Mouse (Mus musculus) heart, postnatal 10 days (tissue): ENCODE results near the gene Slit2. TPM values are rescaled to one million over a fixed set of nuclear protein-coding genes. Genes with fewer than 3 reads are reported as not detected.

Experiments used
- DNase-seq, 2 experiments: peaks; one replicate each; pipeline ENCODE4 v3.0.0; 2021
- intact Hi-C: fragments of 180-260 bp; cut with DNase I; formaldehyde crosslinking; loops from one replicate; pipeline ENCODE4 v1.15.1; 2025
- total RNA-seq, 2 experiments: library from RNA; stranded (reverse); gene quantifications; 2 replicates each; pipeline ENCODE4 v1.2.3; 2021

Gene Slit2
- total RNA-seq, 2 experiments from 2014 or later: 8.9 to 9.4 TPM

DNA sequence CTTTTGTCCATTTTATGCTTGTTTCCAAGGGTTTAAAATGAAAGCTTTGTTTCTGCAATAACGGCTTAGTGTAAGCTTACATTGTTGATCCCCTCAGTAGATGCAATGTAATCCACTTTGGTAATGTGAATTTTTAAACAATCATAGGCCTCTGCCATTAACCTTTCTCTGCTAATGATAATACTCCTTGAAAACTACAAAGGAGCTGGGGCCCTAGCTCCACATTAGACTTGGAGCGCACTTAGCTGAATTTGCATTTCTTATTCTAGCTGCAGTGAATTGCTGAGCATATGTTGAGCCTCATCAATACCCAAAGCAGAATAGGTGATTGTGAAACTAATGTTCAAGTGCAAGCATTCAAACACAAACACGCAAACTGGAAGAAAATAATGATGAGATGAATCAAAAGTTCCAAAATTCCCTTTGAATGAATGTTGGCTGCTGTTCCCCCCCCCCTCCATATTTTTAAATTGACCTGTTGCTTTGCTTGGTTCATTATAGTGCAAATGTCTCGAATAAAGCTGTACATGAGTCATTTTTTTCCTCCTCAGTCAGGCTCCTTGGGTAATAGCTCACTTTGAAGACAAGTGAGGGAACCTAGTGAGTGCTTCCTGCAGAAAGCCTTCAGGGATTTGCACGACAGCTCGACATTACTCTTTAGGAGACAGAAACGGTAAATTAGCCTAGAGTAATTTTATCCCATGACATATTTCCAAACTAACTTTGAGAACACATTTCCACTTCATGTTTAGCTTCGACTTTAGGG lies 66.2 kb downstream of the Slit2 start:
- intact Hi-C loops: no loop called here
- no peak for DNase-seq

- intact Hi-C loops: no loop called here
- DNase-seq: no peak
Measured at GRCm38 (mm10) chr5:48050637-48051314, 67.8 kb downstream of the Slit2 start.

DNA sequence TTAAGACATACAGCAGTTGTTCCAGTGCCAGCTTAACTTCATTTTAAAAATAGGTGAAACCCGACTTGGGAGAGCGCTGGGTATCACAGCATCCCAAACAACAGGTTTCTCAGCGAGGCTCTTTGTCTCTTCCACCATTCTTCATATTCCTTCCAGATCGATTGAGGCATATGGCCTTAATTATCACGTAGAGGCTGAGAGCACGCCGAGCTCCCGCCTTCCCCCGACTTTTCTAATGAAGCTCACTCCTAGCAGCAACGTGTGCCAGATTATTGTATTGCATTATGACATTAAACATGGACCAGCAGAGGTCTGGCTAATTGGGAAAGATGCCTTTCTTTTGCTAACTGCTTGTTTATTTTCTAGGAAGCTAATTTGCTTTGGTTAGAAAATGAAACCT lies 75.7 kb downstream of the Slit2 start:
- no peak for DNase-seq
- intact Hi-C loops: no loop called here

DNA sequence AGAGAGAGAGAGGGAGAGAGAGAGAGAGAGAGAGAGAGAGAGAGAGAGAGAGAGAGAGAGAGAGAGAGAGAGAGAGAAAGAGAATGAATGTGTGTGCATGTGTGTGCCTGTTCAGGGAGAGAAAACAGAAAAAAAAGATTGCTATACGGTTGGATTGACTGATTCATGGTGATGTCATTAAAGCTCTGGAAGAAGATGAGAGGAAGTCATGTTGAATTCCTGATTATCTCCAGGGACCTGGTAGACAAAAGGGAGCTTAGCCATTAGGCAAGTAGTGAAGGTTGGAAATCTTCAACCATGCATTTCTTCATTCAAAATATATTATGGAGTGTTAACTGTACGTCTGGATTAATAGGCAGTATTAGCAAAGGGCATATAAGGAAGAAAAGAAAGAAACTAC lies 77.8 kb downstream of the Slit2 start:
- intact Hi-C loops: no loop called here
- no peak for DNase-seq

DNA sequence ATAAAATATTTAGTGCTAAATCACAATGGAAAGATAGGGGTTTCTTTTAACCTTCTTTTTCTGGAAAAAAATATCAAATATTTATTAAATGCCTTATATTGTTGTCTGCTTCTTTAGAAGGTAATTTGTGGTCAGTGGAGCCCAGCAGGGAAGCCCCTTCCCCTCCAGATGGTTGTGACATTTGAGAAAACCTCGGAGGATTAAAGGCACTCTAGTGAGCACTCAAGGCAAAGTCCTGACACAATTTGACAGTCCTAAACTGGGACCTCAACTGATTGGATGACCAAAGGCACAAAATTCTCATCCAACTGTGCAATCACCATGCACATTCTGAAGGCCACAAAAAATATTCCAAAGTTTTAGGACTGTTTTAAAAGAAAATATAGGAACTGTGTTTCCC lies 95.8 kb downstream of the Slit2 start:
- intact Hi-C loops: no loop called here
- DNase-seq: no peak

DNA sequence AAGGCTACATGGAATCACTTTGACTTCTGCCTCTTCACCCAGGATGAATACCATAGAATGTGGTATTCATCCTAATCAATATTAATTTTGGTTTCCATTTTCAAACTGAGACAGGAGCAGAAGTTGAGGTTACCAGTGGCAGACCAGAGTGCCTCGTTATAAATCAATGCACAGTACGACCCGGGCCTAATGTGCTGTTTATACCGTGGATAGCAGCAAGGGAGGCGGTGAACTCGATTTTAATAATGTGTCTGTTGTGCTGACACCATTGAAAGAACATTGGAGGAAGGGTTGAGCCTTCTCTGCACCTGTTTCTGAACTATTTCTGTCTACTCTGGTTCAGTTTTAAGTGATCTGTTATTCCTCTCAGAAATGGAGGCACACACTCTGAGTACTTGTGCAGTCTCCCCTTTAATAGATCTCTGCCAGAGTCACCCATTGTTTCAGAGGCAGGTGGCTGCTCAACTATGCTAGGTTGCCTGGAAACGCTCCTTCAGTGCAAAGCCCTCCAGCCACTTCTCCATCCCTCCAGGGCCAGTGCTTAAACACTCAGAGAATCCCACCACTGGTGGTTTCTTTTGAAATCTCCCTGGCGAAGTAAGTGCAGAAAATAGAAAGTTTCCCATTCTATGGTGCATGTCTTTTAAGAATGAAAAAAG lies 98.4 kb downstream of the Slit2 start:
- no peak for DNase-seq
- intact Hi-C loops: no loop called here

DNA sequence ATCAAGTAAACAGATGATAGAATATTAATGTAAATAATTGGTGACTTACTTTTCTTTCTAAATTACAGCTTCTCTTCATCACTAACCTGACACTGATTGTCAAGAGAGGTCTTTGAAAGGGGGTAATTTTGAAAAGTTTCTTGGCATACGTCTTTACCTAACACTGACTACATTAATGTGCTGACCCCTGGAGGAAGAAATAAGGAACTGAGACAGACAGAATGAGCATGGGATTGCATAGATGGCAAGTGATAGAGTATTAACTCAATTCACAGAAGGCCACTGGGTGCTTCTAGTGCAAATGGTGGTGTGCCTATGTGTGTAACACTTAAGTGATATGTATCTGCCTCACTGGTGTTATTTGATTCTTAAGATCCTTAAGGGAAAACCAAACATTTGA lies 130.5 kb downstream of the Slit2 start:
- intact Hi-C loops: no loop called here
- no peak for DNase-seq

GRCm38 (mm10) chr5:48114969-48115537 lies 132.1 kb downstream of the Slit2 start:
- DNase-seq: no peak
- intact Hi-C loops: no loop called here

DNA sequence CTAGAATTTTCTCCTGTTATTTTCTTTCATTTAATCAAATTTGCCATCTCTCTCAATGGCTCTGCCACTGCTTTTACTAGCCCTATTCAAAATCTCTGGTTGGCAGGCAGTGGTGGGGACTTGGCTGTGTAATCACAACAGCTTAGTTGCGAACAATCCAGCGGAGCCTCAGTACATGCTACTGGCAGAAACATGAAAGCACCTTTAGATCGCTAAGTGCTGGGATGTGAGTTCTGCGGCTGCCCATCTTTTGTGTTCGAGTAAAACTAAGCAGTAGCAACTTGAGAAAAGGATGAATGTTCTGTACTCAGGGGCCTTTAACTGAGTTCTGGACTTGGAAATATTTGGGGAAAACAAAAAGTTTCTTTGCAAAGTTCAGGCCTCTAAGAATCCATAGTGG lies 139.7 kb downstream of the Slit2 start:
- DNase-seq: no peak
- intact Hi-C loops: no loop called here

DNA sequence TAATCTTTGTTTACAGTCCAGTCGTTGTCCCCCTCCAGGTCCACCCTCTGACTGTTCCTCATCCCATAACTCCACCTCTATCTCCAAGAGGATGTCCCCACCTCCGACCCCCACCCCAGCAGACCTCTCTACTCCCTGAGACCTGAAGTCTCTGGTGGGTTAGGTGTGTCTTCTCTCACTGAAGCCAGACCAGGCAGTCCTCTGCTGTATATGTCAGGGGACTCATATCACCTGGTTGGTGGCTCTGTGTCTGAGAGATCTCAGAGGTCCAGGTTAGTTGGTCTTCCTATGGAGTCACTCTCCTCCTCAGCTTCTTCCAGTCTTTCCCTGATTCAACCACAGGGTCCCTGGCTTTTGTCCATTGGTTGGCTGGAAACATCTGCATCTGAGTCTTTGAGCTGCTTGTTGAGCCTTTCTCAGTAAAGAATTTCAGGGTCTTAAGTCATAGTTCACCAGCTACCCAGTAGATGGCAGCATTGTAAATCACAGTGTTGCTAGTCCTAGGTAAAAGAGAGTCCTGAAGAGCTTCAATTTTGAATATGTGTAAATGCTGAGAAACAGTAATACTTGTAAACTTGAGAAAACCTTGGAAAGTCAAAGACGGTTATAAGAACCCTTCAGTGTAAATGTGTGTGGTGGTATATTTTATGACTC lies 143.0 kb downstream of the Slit2 start:
- intact Hi-C loops: loop anchor here (2.0 kb wide), 1 partner anchor 115 kb away; no protein-coding TSS in a partner anchor
- DNase-seq: peak; percentile 24 to 32

DNA sequence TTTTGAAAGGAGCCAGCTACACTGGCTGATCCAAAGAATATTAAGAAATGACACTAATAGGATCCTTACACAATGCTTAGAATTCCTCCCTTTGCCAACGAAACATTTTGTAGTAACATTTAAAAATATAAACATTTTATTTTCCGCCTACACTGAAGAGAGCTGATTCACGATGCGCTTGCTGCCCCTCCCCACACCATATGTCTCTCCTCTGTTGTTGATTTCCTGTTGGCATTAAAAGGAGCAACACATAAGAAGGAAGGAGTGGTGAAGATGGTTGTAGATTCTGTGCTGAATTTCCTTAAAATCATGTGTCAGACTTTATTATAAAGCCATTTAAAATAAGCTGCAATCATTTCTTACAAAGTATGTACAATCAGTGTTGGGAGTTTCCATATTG lies 147.0 kb downstream of the Slit2 start:
- DNase-seq: no peak
- intact Hi-C loops: loop anchor here (10.0 kb wide), 1 partner anchor 1685 kb away; no protein-coding TSS in a partner anchor

- intact Hi-C loops: loop anchor here (5.0 to 10.0 kb wide), 4 partner anchors 99 to 1692 kb away; no protein-coding TSS in a partner anchor
- DNase-seq: peak; percentile 34 to 45
Measured at GRCm38 (mm10) chr5:48136571-48136970, 153.6 kb downstream of the Slit2 start.

DNA sequence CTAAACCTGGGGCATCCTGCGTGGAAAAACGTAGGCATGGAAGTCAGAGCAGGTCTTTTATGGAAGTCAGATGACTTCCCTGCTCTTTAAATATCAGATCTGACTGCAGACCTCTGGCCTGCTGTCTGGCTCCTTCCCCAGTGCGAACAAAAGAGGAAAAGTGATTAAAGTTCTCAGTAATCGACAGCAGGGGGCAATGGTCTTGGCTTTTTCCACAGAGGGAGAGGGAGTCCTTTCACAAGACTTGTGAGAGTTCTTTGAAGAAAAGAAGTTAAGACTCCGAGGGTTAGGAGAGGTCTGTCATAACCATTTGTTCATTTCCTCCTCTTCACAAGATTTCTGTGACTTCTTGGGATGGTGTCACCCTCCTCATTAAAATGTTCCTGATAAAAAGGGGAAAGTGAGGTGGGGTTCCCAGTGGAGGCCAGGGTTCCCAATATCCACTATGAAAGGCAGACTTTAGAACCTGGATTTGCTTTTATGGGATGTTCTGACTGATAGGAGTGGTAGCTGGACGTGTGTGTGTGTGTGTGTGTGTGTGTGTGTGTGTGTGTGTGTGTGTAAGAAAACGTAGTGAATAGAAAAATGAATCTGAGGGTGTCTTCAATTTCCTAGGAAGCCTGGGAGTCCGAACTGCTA lies 156.0 kb downstream of the Slit2 start:
- intact Hi-C loops: loop anchor here (5.0 to 10.0 kb wide), 4 partner anchors 102 to 1694 kb away; no protein-coding TSS in a partner anchor
- DNase-seq: peak; percentile 16 to 31

- DNase-seq: no peak
- intact Hi-C loops: loop anchor here (5.0 to 10.0 kb wide), 4 partner anchors 102 to 1695 kb away; no protein-coding TSS in a partner anchor
Measured at GRCm38 (mm10) chr5:48139488-48139862, 156.5 kb downstream of the Slit2 start.

GRCm38 (mm10) chr5:48146082-48146481 lies 163.1 kb downstream of the Slit2 start:
- intact Hi-C loops: no loop called here
- no peak for DNase-seq

DNA sequence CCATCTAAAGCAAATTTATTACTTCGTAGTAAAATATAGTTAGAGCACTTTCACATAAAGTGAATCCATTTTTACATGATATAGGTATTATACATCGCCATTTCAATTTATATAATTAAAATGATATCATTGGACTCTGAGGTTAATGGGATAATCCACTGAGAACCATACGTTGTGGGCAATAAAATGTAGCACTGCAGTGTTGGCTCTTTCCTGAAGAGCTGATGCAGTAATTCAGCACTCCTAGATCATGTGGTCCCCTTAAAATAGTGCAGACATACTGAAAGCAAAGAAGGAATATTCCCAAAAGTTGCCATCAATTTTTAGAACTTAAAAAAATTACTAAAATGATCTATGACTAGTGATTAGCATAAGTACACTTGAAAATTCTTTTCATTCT lies 177.9 kb downstream of the Slit2 start:
- intact Hi-C loops: no loop called here
- DNase-seq: no peak

DNA sequence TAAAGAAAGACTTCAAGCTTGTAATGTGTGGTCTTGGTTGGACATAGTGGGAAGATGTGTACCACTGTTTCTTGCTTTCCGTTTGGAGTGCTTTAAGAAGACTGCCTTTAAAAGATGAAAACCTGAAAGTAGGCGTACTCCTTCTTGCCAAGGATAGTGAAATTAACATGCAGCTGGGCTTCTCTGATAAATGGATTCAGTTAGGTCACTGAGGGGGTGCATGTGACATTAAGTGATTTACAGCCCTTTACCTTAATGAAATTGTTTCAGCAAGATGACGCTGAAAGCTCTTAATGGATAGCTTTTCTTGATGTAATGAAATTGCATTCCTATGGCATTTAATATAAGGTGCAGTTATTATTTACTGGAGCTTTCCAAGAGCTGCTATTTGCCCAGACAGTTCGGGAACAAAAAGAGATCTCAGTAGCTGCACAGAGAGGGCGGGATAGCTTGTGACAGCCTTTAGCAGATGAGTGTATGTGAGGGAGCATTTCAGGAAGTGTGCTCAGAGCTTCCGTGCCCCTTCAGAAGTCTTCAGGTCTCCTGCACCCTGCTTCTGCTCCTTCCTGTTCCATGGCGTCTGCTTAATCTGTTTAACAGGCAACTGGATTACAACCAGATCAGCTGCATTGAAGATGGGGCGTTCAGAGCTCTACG lies 198.8 kb downstream of the Slit2 start:
- no peak for DNase-seq
- intact Hi-C loops: no loop called here

- DNase-seq: no peak
- intact Hi-C loops: no loop called here
Measured at GRCm38 (mm10) chr5:48184358-48184757, 201.4 kb downstream of the Slit2 start.

- no peak for DNase-seq
- intact Hi-C loops: no loop called here
Measured at GRCm38 (mm10) chr5:48187819-48188218, 204.9 kb downstream of the Slit2 start.

DNA sequence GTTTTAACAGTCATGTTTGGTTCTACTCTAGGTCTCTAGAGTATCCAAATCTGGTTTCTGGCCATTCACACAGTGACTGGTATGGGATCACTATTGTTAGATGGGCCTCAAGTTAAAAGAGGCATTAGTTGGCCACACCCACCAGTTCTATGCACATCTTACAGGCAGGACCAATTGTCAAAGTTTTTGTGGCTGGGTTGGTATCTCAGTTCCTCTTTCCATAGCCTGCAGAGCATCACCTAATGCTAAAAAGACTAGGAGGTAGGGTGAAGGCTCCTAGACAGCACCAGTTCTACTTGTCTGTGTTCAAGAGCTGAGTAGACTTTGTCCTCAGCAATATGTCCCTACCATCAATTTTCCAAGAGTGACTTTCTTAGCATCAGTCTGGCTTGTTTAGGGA lies 216.4 kb downstream of the Slit2 start:
- intact Hi-C loops: no loop called here
- no peak for DNase-seq
